Mouse (Mus musculus): Measurements from ENCODE around the gene Sult1e1. TPM values are rescaled to one million over a fixed set of nuclear protein-coding genes. Genes with fewer than 3 reads are reported as not detected.

The Sult1e1 gene
- total RNA-seq, 1 experiment from 2014 or later: not detected

Other genes with a start within 250 kb of the Sult1e1 start
- gene Ugt2b38, start 167.4 kb downstream of the Sult1e1 start, total RNA-seq (2017): not detected in 3 replicates
- gene Ugt2a2, start 109.3 kb downstream of the Sult1e1 start, total RNA-seq (2017): not detected in 3 replicates
- gene Gm43638, start 104.8 kb downstream of the Sult1e1 start, total RNA-seq (2017): not detected in 3 replicates
- gene Ugt2a1, start 100.7 kb downstream of the Sult1e1 start, total RNA-seq (2017): not detected in 3 replicates
- gene Sult1b1, start 53.4 kb downstream of the Sult1e1 start, total RNA-seq (2017): not detected in 3 replicates
- not detected in 3 replicates for gene Sult1d1, start 22.6 kb downstream of the Sult1e1 start, total RNA-seq (2017)
- not detected in 3 replicates for gene Csn1s1, start 74.6 kb upstream of the Sult1e1 start, total RNA-seq (2017)
- 0.87 TPM in 1 of 3 replicates, not detected in the others for gene Csn2, start 108.0 kb upstream of the Sult1e1 start, total RNA-seq (2017)
- not detected in 3 replicates for gene Csn1s2a, start 183.0 kb upstream of the Sult1e1 start, total RNA-seq (2017)
- gene Csn1s2b, start 216.5 kb upstream of the Sult1e1 start, total RNA-seq (2017): not detected in 3 replicates
- not detected in 3 replicates for gene Prr27, start 234.1 kb upstream of the Sult1e1 start, total RNA-seq (2017)

Data from monocyte, adult 5-6 weeks (primary cell).